Mouse (Mus musculus): Measurements from ENCODE around the gene Aasdh. TPM values are rescaled to one million over a fixed set of nuclear protein-coding genes. Genes with fewer than 3 reads are reported as not detected.

Gene Aasdh
- total and polyA plus RNA-seq, 3 experiments, result 20.7 to 26.5 TPM; not detected in 1

- no peak overlapping the region for H3K9ac ChIP-seq (ENCODE audit: control insufficient read depth, low read depth, low read length, poor library complexity, severe bottlenecking)
- H3K79me2 ChIP-seq (ENCODE audit: control insufficient read depth, insufficient read depth, low read length, poor library complexity), result peaks cover 66% of the 10 kb centered on the region
- H3K9me3 ChIP-seq (replicated peaks; ENCODE audit: insufficient read depth, low read length), result no peaks in the 10 kb centered on the region
- TF ChIP-seq CTCF (IDR thresholded peaks at IDR 0.05 in 2 of 3, conservative IDR thresholded peaks at IDR 0.05 in 1 of 3; ENCODE audit: control insufficient read depth in 1 of 3, insufficient read depth in 1 of 3, low read depth in 2 of 3, low read length in 3 of 3, poor library complexity in 1 of 3, severe bottlenecking in 1 of 3) (no peak), TBP (IDR thresholded peaks at IDR 0.05; ENCODE audit: low read depth, low read length) (no peak), TAL1 (IDR thresholded peaks at IDR 0.05; ENCODE audit: low read length) (no peak), HCFC1 (IDR thresholded peaks at IDR 0.05; ENCODE audit: low read depth, low read length) (no peak), GABPA (IDR thresholded peaks at IDR 0.05; ENCODE audit: low read depth, low read length) (no peak)
- H3K36me3 ChIP-seq (ENCODE audit: control insufficient read depth in 1 of 2, insufficient read depth in 2 of 2, low read length in 2 of 2), result peaks cover 31 to 75% of the 10 kb centered on the region in 2 experiments
- no peaks in the 10 kb centered on the region for H3K27me3 ChIP-seq (ENCODE audit: control insufficient read depth in 1 of 2, insufficient read depth in 2 of 2, low read length in 2 of 2)
- no peak overlapping the region for H3K4me3 ChIP-seq (ENCODE audit: control insufficient read depth in 1 of 2, insufficient read depth in 1 of 2, low read depth in 2 of 2, low read length in 2 of 2)
- H3K27ac ChIP-seq (ENCODE audit: control insufficient read depth, low read depth, low read length), result no peak overlapping the region
- no peak for DNase-seq (ENCODE audit: low read depth, low spot score)
- H3K4me1 ChIP-seq (ENCODE audit: control insufficient read depth in 1 of 2, insufficient read depth in 2 of 2, low read length in 2 of 2), result peaks cover 46 to 57% of the 10 kb centered on the region in 2 experiments
These were observed 37.2 kb upstream of the Aasdh start for GRCm38 (mm10) chr5:76942505-76942904.

GRCm38 (mm10) chr5:76941975-76942374 is 36.7 kb upstream of the Aasdh start:
- H3K9ac ChIP-seq (ENCODE audit: control insufficient read depth, low read depth, low read length, poor library complexity, severe bottlenecking), result no peak overlapping the region
- TF ChIP-seq ZC3H11A (IDR thresholded peaks at IDR 0.05; ENCODE audit: low read depth, low read length), result no peak
- no peak for TF ChIP-seq MXI1 (IDR thresholded peaks at IDR 0.05; ENCODE audit: low read depth, low read length)
- TF ChIP-seq CTCF (IDR thresholded peaks at IDR 0.05 in 2 of 3, conservative IDR thresholded peaks at IDR 0.05 in 1 of 3; ENCODE audit: control insufficient read depth in 1 of 3, insufficient read depth in 1 of 3, low read depth in 2 of 3, low read length in 3 of 3, poor library complexity in 1 of 3, severe bottlenecking in 1 of 3), result no peak
- TF ChIP-seq RCOR1 (IDR thresholded peaks at IDR 0.05; ENCODE audit: low read depth, low read length), result no peak
- no peak for TF ChIP-seq TAL1 (IDR thresholded peaks at IDR 0.05; ENCODE audit: low read length)
- no peak for TF ChIP-seq SIN3A (IDR thresholded peaks at IDR 0.05; ENCODE audit: low read length)
- no peak for TF ChIP-seq CHD2 (IDR thresholded peaks at IDR 0.05; ENCODE audit: low read length)
- TF ChIP-seq TBP (IDR thresholded peaks at IDR 0.05; ENCODE audit: low read depth, low read length), result no peak
- TF ChIP-seq EP300 (IDR thresholded peaks at IDR 0.05; ENCODE audit: low read depth in 1 of 2, low read length in 2 of 2), result no peak
- TF ChIP-seq POLR2A (IDR thresholded peaks at IDR 0.05; ENCODE audit: control insufficient read depth in 1 of 2, insufficient read depth in 1 of 2, low read depth in 1 of 2, low read length in 2 of 2, poor library complexity in 1 of 2), result no peak
- TF ChIP-seq USF1 (IDR thresholded peaks at IDR 0.05; ENCODE audit: low read depth, low read length), result no peak
- no peak for TF ChIP-seq MYB (IDR thresholded peaks at IDR 0.05; ENCODE audit: low read depth, low read length)
- TF ChIP-seq E2F4 (IDR thresholded peaks at IDR 0.05; ENCODE audit: borderline replicate concordance, low read depth, low read length), result no peak
- no peak for TF ChIP-seq ZNF384 (IDR thresholded peaks at IDR 0.05; ENCODE audit: low read depth, low read length)
- no peak for TF ChIP-seq ELF1 (IDR thresholded peaks at IDR 0.05; ENCODE audit: low read depth, low read length)
- no peak for TF ChIP-seq MAZ (IDR thresholded peaks at IDR 0.05; ENCODE audit: low read depth, low read length)
- TF ChIP-seq USF2 (IDR thresholded peaks at IDR 0.05; ENCODE audit: borderline replicate concordance in 1 of 2, insufficient read depth in 1 of 2, low read depth in 1 of 2, low read length in 2 of 2), result no peak
- no peak for DNase-seq (ENCODE audit: low read depth, low spot score)
- no peaks in the 10 kb centered on the region for H3K27me3 ChIP-seq (ENCODE audit: control insufficient read depth in 1 of 2, insufficient read depth in 2 of 2, low read length in 2 of 2)
- H3K79me2 ChIP-seq (ENCODE audit: control insufficient read depth, insufficient read depth, low read length, poor library complexity), result peaks cover 61% of the 10 kb centered on the region
- H3K36me3 ChIP-seq (ENCODE audit: control insufficient read depth in 1 of 2, insufficient read depth in 2 of 2, low read length in 2 of 2), result peaks cover 31 to 70% of the 10 kb centered on the region in 2 experiments
- H3K4me1 ChIP-seq (ENCODE audit: control insufficient read depth in 1 of 2, insufficient read depth in 2 of 2, low read length in 2 of 2), result peaks cover 41 to 53% of the 10 kb centered on the region in 2 experiments
- no peak overlapping the region for H3K27ac ChIP-seq (ENCODE audit: control insufficient read depth, low read depth, low read length)
- no peak overlapping the region for H3K4me3 ChIP-seq (ENCODE audit: control insufficient read depth in 1 of 2, insufficient read depth in 1 of 2, low read depth in 2 of 2, low read length in 2 of 2)
- no peaks in the 10 kb centered on the region for H3K9me3 ChIP-seq (replicated peaks; ENCODE audit: insufficient read depth, low read length)

Data from MEL (cell line).